Mouse (Mus musculus) C2C12 (cell line): Measurements from ENCODE around the gene Fbxo36.

Source experiments
- CTCF ChIP-seq: IDR thresholded peaks from one replicate; pipeline ENCODE4 v1.5.1; 2011; ENCODE audit not compliant: control insufficient read depth, insufficient read depth, insufficient read length
- MAX ChIP-seq: IDR thresholded peaks from one replicate; pipeline ENCODE4 v1.6.1; 2011; ENCODE audit warnings: mild to moderate bottlenecking, control low read depth
- USF1 ChIP-seq: IDR thresholded peaks from one replicate; pipeline ENCODE4 v1.6.1; 2011; ENCODE audit warnings: low read depth, mild to moderate bottlenecking, control low read depth, moderate library complexity

- TF ChIP-seq MAX, result no peak
- TF ChIP-seq CTCF, result no peak
- no peak for TF ChIP-seq USF1
Measured at GRCm38 (mm10) chr1:84897364-84897763, 57.7 kb downstream of the Fbxo36 start.
